Mouse (Mus musculus): ENCODE data around the gene Pcx. TPM values are rescaled to one million over a fixed set of nuclear protein-coding genes. Genes with fewer than 3 reads are reported as not detected.

The Pcx gene
- total and polyA plus RNA-seq, 2 experiments from 2014 or later: 50.5 to 84.0 TPM

DNA sequence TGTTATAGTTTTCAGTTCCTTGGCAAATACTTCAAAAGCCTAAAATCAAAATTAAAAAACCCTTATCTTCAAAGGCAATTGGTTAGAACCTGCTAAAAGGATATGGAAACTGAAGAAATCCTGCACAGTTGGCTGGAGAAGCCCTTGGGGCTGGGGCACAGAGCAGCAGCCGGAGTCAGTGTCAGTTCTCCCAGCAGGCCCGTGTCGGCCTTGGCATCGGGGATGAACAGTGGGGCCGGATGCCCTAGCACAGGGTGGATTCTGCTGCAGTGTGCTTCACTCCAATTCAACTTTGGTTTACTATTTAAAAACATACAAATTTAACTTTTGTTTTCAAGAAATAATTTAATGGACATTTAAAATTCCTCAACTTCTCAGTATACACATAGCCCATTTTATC lies 147.9 kb downstream of the Pcx start:
- Histone ChIP-seq H3K27me3 (ENCODE audit: insufficient read depth, low read length) (no peaks in the 10 kb centered on the region), H3K4me2 (ENCODE audit: low read depth, low read length) (no peak overlapping the region), H3K27ac (no peak overlapping the region), H3K9ac (replicated peaks; ENCODE audit: low read length) (no peak overlapping the region), H3K36me3 (ENCODE audit: insufficient read depth, low read length) (no peaks in the 10 kb centered on the region), H3K4me1 (ENCODE audit: insufficient read depth, low read length) (no peaks in the 10 kb centered on the region), H3K4me3 (ENCODE audit: low read length) (no peak overlapping the region), H3K9me3 (ENCODE audit: low read length) (no peaks in the 10 kb centered on the region)
- 83% methylated on average over 5 of the region's 5 CpGs for WGBS
- no peak for TF ChIP-seq CTCF (IDR thresholded peaks at IDR 0.05; ENCODE audit: low read depth)
- ATAC-seq (no peak), DNase-seq (ENCODE audit: low spot score) (no peak)

GRCm38 (mm10) chr19:4666815-4667214 lies 156.5 kb downstream of the Pcx start:
- Histone ChIP-seq H3K36me3 (ENCODE audit: insufficient read depth, low read length) (no peaks in the 10 kb centered on the region), H3K9ac (replicated peaks; ENCODE audit: low read length) (no peak overlapping the region), H3K9me3 (ENCODE audit: low read length) (no peaks in the 10 kb centered on the region), H3K27me3 (ENCODE audit: insufficient read depth, low read length) (no peaks in the 10 kb centered on the region), H3K4me2 (ENCODE audit: low read depth, low read length) (no peak overlapping the region), H3K4me3 (ENCODE audit: low read length) (no peak overlapping the region), H3K4me1 (ENCODE audit: insufficient read depth, low read length) (no peaks in the 10 kb centered on the region), H3K27ac (no peak overlapping the region)
- DNase-seq (ENCODE audit: low spot score) (peak; percentile 8), ATAC-seq (no peak)
- peak; percentile 35 for TF ChIP-seq CTCF (IDR thresholded peaks at IDR 0.05; ENCODE audit: low read depth)

GRCm38 (mm10) chr19:4670776-4671175 lies 160.5 kb downstream of the Pcx start:
- DNase-seq (ENCODE audit: low spot score) (no peak), ATAC-seq (no peak)
- no peak for TF ChIP-seq CTCF (IDR thresholded peaks at IDR 0.05; ENCODE audit: low read depth)
- Histone ChIP-seq H3K27ac (no peak overlapping the region), H3K9ac (replicated peaks; ENCODE audit: low read length) (no peak overlapping the region), H3K36me3 (ENCODE audit: insufficient read depth, low read length) (no peaks in the 10 kb centered on the region), H3K4me2 (ENCODE audit: low read depth, low read length) (no peak overlapping the region), H3K9me3 (ENCODE audit: low read length) (no peaks in the 10 kb centered on the region), H3K4me1 (ENCODE audit: insufficient read depth, low read length) (no peaks in the 10 kb centered on the region), H3K4me3 (ENCODE audit: low read length) (no peak overlapping the region), H3K27me3 (ENCODE audit: insufficient read depth, low read length) (no peaks in the 10 kb centered on the region)
- 91% methylated on average over 4 of the region's 4 CpGs for WGBS

Small RNAs within 50 kb of the gene (microRNA-seq; reads per million reads assigned to microRNA genes)
- 1.2 to 1.4 reads per million in 2 experiments for gene Mir6986

Other genes with a start within 250 kb of the Pcx start
- 64.6 and 69.6 TPM in 2 replicates for gene Ssh3, start 241.3 kb upstream of the Pcx start, total RNA-seq (2014; rRNA removed)
- 18.9 and 21.8 TPM in 2 replicates for gene Ssh3, start 241.3 kb upstream of the Pcx start, polyA plus RNA-seq (2015; fragmentation: Nextera tagmentation; extraction: Ambion mirVana)
- 97.2 and 121 TPM in 2 replicates for gene Ankrd13d, start 227.3 kb upstream of the Pcx start, total RNA-seq (2014; rRNA removed)
- gene Ankrd13d, start 227.3 kb upstream of the Pcx start, polyA plus RNA-seq (2015; fragmentation: Nextera tagmentation; extraction: Ambion mirVana): 70.9 and 71.5 TPM in 2 replicates
- 138 and 142 TPM in 2 replicates for gene Grk2, start 204.2 kb upstream of the Pcx start, total RNA-seq (2014; rRNA removed)
- 25.8 and 26.2 TPM in 2 replicates for gene Grk2, start 204.2 kb upstream of the Pcx start, polyA plus RNA-seq (2015; fragmentation: Nextera tagmentation; extraction: Ambion mirVana)
- 67.5 and 73.7 TPM in 2 replicates for gene Kdm2a, start 112.2 kb upstream of the Pcx start, total RNA-seq (2014; rRNA removed)
- 18.0 and 19.8 TPM in 2 replicates for gene Kdm2a, start 112.2 kb upstream of the Pcx start, polyA plus RNA-seq (2015; fragmentation: Nextera tagmentation; extraction: Ambion mirVana)
- 3.5 and 7.2 TPM in 2 replicates for gene Rhod, start 71.0 kb upstream of the Pcx start, total RNA-seq (2014; rRNA removed)
- 5.2 and 5.7 TPM in 2 replicates for gene Rhod, start 71.0 kb upstream of the Pcx start, polyA plus RNA-seq (2015; fragmentation: Nextera tagmentation; extraction: Ambion mirVana)
- gene Syt12, start 33.0 kb upstream of the Pcx start, total RNA-seq (2014; rRNA removed): 46.2 and 54.5 TPM in 2 replicates
- gene Syt12, start 33.0 kb upstream of the Pcx start, polyA plus RNA-seq (2015; fragmentation: Nextera tagmentation; extraction: Ambion mirVana): 9.0 and 9.9 TPM in 2 replicates
- gene 2010003K11Rik, start 11.9 kb upstream of the Pcx start, total RNA-seq (2014; rRNA removed): not detected in 2 replicates
- 0.13 TPM in 1 of 2 replicates, not detected in the other for gene 2010003K11Rik, start 11.9 kb upstream of the Pcx start, polyA plus RNA-seq (2015; fragmentation: Nextera tagmentation; extraction: Ambion mirVana)
- gene Lrfn4, start 105.2 kb downstream of the Pcx start, total RNA-seq (2014; rRNA removed): 172 and 178 TPM in 2 replicates
- gene Lrfn4, start 105.2 kb downstream of the Pcx start, polyA plus RNA-seq (2015; fragmentation: Nextera tagmentation; extraction: Ambion mirVana): 14.1 and 15.6 TPM in 2 replicates
- gene Rce1, start 115.2 kb downstream of the Pcx start, total RNA-seq (2014; rRNA removed): 59.6 and 77.1 TPM in 2 replicates
- 47.6 and 48.9 TPM in 2 replicates for gene Rce1, start 115.2 kb downstream of the Pcx start, polyA plus RNA-seq (2015; fragmentation: Nextera tagmentation; extraction: Ambion mirVana)
- 1.3 and 4.2 TPM in 2 replicates for gene Gm960, start 188.2 kb downstream of the Pcx start, total RNA-seq (2014; rRNA removed)
- gene Gm960, start 188.2 kb downstream of the Pcx start, polyA plus RNA-seq (2015; fragmentation: Nextera tagmentation; extraction: Ambion mirVana): 5.2 and 5.5 TPM in 2 replicates
- gene Sptbn2, start 200.7 kb downstream of the Pcx start, total RNA-seq (2014; rRNA removed): 143 and 164 TPM in 2 replicates
- 17.9 TPM in 2 replicates for gene Sptbn2, start 200.7 kb downstream of the Pcx start, polyA plus RNA-seq (2015; fragmentation: Nextera tagmentation; extraction: Ambion mirVana)
- 59.2 and 69.4 TPM in 2 replicates for gene Rbm4b, start 246.0 kb downstream of the Pcx start, total RNA-seq (2014; rRNA removed)
- 81.8 and 84.8 TPM in 2 replicates for gene Rbm4b, start 246.0 kb downstream of the Pcx start, polyA plus RNA-seq (2015; fragmentation: Nextera tagmentation; extraction: Ambion mirVana)